In the genomic region with DNA sequence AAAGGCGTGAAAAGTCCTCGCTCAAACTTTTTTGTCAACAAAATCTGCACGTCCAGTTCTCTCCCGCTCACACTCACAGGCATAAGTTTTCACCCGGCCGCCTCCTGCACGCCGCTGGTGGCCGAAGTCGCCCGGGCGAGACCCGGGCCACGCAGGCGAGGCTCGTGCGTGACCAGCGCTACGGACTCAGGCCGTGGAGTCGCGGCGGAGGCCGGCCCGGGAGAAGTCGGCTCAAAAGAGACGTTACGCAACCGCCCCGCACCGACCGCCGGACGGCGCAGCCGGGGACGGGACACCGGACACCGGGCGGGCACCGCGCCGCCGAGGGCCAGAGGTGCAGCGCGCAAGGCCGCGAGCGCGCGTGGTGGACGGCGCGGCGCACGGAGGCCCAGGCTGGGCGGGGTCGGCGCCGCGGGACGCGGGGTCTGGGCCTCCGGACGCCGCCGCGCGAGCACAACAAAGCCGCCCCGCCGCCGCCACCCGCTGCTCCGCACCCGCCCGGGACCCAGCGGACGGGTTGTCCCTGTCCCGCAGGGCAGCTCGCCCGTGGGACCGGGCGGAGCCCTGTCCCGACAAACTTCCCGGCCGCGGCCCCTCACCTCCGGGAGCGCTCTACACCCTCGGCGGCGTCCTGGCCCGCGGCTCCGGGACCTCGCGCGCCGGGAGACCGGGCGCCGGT, we compare ENCODE assay signal across 8 mouse cellular contexts. TPM values are rescaled to one million over a fixed set of nuclear protein-coding genes. Genes with fewer than 3 reads are reported as not detected.
DNase-seq lines count a peak whose midpoint lies in the region; ATAC-seq and TF ChIP-seq lines count a peak whose summit lies in the region.

No protein-coding gene starts in this region.

- peaks cover 21% of the 10 kb centered on the region for H3K4me1 ChIP-seq in embryonic facial prominence, embryonic 14.5 days (ENCODE audit: control insufficient read depth, insufficient read depth, low read length)
- H3K4me1 ChIP-seq in heart, embryonic 12.5 days (replicated peaks), result peaks cover 50% of the 10 kb centered on the region
- H3K4me1 ChIP-seq in kidney, embryonic 15.5 days, result peaks cover 47% of the 10 kb centered on the region
- peaks cover 23% of the 10 kb centered on the region for H3K4me1 ChIP-seq in lung, embryonic 15.5 days
- no peaks in the 10 kb centered on the region; the same call in 1 of the 2 replicates for H3K4me1 ChIP-seq in olfactory bulb, adult 2 months (ENCODE audit: control insufficient read depth, insufficient read depth, low read length)

- peak overlapping the region; percentile 99 for H3K9ac ChIP-seq in embryonic facial prominence, embryonic 14.5 days (ENCODE audit: low read depth, low read length)
- peak overlapping the region; percentile 98 for H3K9ac ChIP-seq in heart, embryonic 12.5 days
- peak overlapping the region; percentile 90 for H3K9ac ChIP-seq in kidney, embryonic 15.5 days
- H3K9ac ChIP-seq in lung, embryonic 15.5 days, result peak overlapping the region; percentile 95

- H3K27me3 ChIP-seq in embryonic facial prominence, embryonic 14.5 days (replicated peaks; ENCODE audit: control insufficient read depth, insufficient read depth, low read length), result no peaks in the 10 kb centered on the region
- H3K27me3 ChIP-seq in heart, embryonic 12.5 days (replicated peaks), result no peaks in the 10 kb centered on the region
- H3K27me3 ChIP-seq in kidney, embryonic 15.5 days, result no peaks in the 10 kb centered on the region
- H3K27me3 ChIP-seq in lung, embryonic 15.5 days, result no peaks in the 10 kb centered on the region

- peak; percentile 66 for ATAC-seq in embryonic facial prominence, embryonic 14.5 days (ENCODE audit: low read depth)
- peak; percentile 73 for ATAC-seq in heart, embryonic 12.5 days (ENCODE audit: insufficient number of reproducible peaks, low FRiP score)
- ATAC-seq in kidney, embryonic 15.5 days (replicated peaks; ENCODE audit: low FRiP score), result peak; percentile 69
- peak; percentile 73 for ATAC-seq in lung, embryonic 15.5 days (ENCODE audit: borderline replicate concordance, extremely low read depth, low FRiP score, low TSS enrichment)

- H3K27ac ChIP-seq in embryonic facial prominence, embryonic 14.5 days (replicated peaks; ENCODE audit: low read depth, low read length), result peak overlapping the region; percentile 94
- H3K27ac ChIP-seq in heart, embryonic 12.5 days (ENCODE audit: poor library complexity, severe bottlenecking), result peak overlapping the region; percentile 98
- H3K27ac ChIP-seq in kidney, embryonic 15.5 days, result peak overlapping the region; percentile 95
- H3K27ac ChIP-seq in lung, embryonic 15.5 days, result peak overlapping the region; percentile 96
- 0 out of 2 replicates have a peak overlapping the region, but pooled peaks have one; percentile 32 for H3K27ac ChIP-seq in olfactory bulb, adult 2 months (ENCODE audit: insufficient read depth, low read depth, low read length)

- H3K4me2 ChIP-seq in embryonic facial prominence, embryonic 14.5 days (ENCODE audit: low read depth, low read length), result peak overlapping the region; percentile 74
- H3K4me2 ChIP-seq in heart, embryonic 12.5 days, result peak overlapping the region; percentile 85
- peak overlapping the region; percentile 92 for H3K4me2 ChIP-seq in kidney, embryonic 15.5 days
- peak overlapping the region; percentile 83 for H3K4me2 ChIP-seq in lung, embryonic 15.5 days

- WGBS in embryonic facial prominence, embryonic 14.5 days, result under 1% methylated on average over 35 of the region's 103 CpGs
- WGBS in heart, embryonic 12.5 days, result under 1% methylated on average over 91 of the region's 103 CpGs
- under 1% methylated on average over 88 of the region's 103 CpGs for WGBS in kidney, embryonic 15.5 days
- WGBS in lung, embryonic 15.5 days, result under 1% methylated on average over 73 of the region's 103 CpGs
- under 1% methylated on average over 103 of the region's 103 CpGs for WGBS in olfactory bulb, adult 2 months

- peak overlapping the region; percentile 97 for H3K4me3 ChIP-seq in embryonic facial prominence, embryonic 14.5 days (ENCODE audit: low read depth, low read length)
- peak overlapping the region; percentile 93 for H3K4me3 ChIP-seq in heart, embryonic 12.5 days
- peak overlapping the region; percentile 79 for H3K4me3 ChIP-seq in kidney, embryonic 15.5 days (replicated peaks)
- H3K4me3 ChIP-seq in lung, embryonic 15.5 days, result peak overlapping the region; percentile 86
- H3K4me3 ChIP-seq in olfactory bulb, adult 2 months (ENCODE audit: insufficient read depth, low read depth, low read length), result peak overlapping the region; percentile 94

- H3K9me3 ChIP-seq in embryonic facial prominence, embryonic 14.5 days (ENCODE audit: control insufficient read depth, low read length), result no peaks in the 10 kb centered on the region
- H3K9me3 ChIP-seq in heart, embryonic 12.5 days (replicated peaks), result no peaks in the 10 kb centered on the region
- H3K9me3 ChIP-seq in kidney, embryonic 15.5 days (replicated peaks), result no peaks in the 10 kb centered on the region
- no peaks in the 10 kb centered on the region for H3K9me3 ChIP-seq in lung, embryonic 15.5 days

- no peak for TF ChIP-seq CTCF in olfactory bulb, adult 2 months (IDR thresholded peaks at IDR 0.05; ENCODE audit: insufficient read depth, low read depth, low read length)

- H3K36me3 ChIP-seq in embryonic facial prominence, embryonic 14.5 days (ENCODE audit: control insufficient read depth, insufficient read depth, low read length), result no peaks in the 10 kb centered on the region
- H3K36me3 ChIP-seq in heart, embryonic 12.5 days, result no peaks in the 10 kb centered on the region
- H3K36me3 ChIP-seq in kidney, embryonic 15.5 days, result no peaks in the 10 kb centered on the region
- H3K36me3 ChIP-seq in lung, embryonic 15.5 days, result no peaks in the 10 kb centered on the region

- TF ChIP-seq POLR2A in olfactory bulb, adult 2 months (IDR thresholded peaks at IDR 0.05; ENCODE audit: insufficient read depth, low read depth, low read length), result no peak

- peak; percentile 21 for DNase-seq in CD4-positive helper T cell, adult 2 months (ENCODE audit: low read depth, low spot score)
- DNase-seq in adrenal gland, postnatal 25 days, result peak; percentile 65
- DNase-seq in embryonic facial prominence, embryonic 14.5 days (ENCODE audit: low spot score), result peak; percentile 30
- peak; percentile 48 to 70 for DNase-seq in urinary bladder, adult 18-20 months (ENCODE audit: low spot score in 2 of 2)

RNA-seq across cellular contexts. Expression of gene Gm49361, which starts 0.5 kb away (rescaled TPM):
- total RNA-seq in adrenal gland, postnatal 25 days (2021), result not detected in 2 replicates
- not detected in 2 replicates for polyA plus RNA-seq in embryonic facial prominence, embryonic 14.5 days (2014; fragmentation: Nextera tagmentation; extraction: Ambion mirVana)
- not detected in 2 replicates for polyA plus RNA-seq in heart, embryonic 12.5 days (2016; fragmentation: Nextera tagmentation; extraction: Ambion mirVana)
- not detected in 2 replicates for polyA plus RNA-seq in kidney, embryonic 15.5 days (2015; fragmentation: Nextera tagmentation; extraction: Ambion mirVana)
- polyA plus RNA-seq in lung, embryonic 15.5 days (2015; fragmentation: Nextera tagmentation; extraction: Ambion mirVana), result not detected in 2 replicates
- polyA plus RNA-seq in olfactory bulb, adult 2 months (2012; ENCODE audit: insufficient read depth, insufficient read length, low replicate concordance, missing spikeins), result not detected in 2 replicates

RNA-seq across cellular contexts. Expression of gene Lats2, which starts 12.8 kb away (rescaled TPM):
- 37.4 and 48.5 TPM in 2 replicates for total RNA-seq in adrenal gland, postnatal 25 days (2021)
- polyA plus RNA-seq in embryonic facial prominence, embryonic 14.5 days (2014; fragmentation: Nextera tagmentation; extraction: Ambion mirVana), result 22.7 and 23.9 TPM in 2 replicates
- 33.3 and 36.0 TPM in 2 replicates for polyA plus RNA-seq in heart, embryonic 12.5 days (2016; fragmentation: Nextera tagmentation; extraction: Ambion mirVana)
- polyA plus RNA-seq in kidney, embryonic 15.5 days (2015; fragmentation: Nextera tagmentation; extraction: Ambion mirVana), result 23.5 and 24.5 TPM in 2 replicates
- 23.8 and 25.6 TPM in 2 replicates for polyA plus RNA-seq in lung, embryonic 15.5 days (2015; fragmentation: Nextera tagmentation; extraction: Ambion mirVana)
- polyA plus RNA-seq in olfactory bulb, adult 2 months (2012; ENCODE audit: insufficient read depth, insufficient read length, low replicate concordance, missing spikeins), result not detected in 2 replicates

RNA-seq across cellular contexts. Expression of gene Sap18, which starts 52.5 kb away (rescaled TPM):
- 49.0 and 52.1 TPM in 2 replicates for total RNA-seq in adrenal gland, postnatal 25 days (2021)
- 19.6 and 48.6 TPM in 2 replicates for polyA plus RNA-seq in embryonic facial prominence, embryonic 14.5 days (2014; fragmentation: Nextera tagmentation; extraction: Ambion mirVana)
- 18.6 and 19.4 TPM in 2 replicates for polyA plus RNA-seq in heart, embryonic 12.5 days (2016; fragmentation: Nextera tagmentation; extraction: Ambion mirVana)
- polyA plus RNA-seq in kidney, embryonic 15.5 days (2015; fragmentation: Nextera tagmentation; extraction: Ambion mirVana), result 25.0 and 28.5 TPM in 2 replicates
- polyA plus RNA-seq in lung, embryonic 15.5 days (2015; fragmentation: Nextera tagmentation; extraction: Ambion mirVana), result 23.0 and 24.5 TPM in 2 replicates
- not detected in 2 replicates for polyA plus RNA-seq in olfactory bulb, adult 2 months (2012; ENCODE audit: insufficient read depth, insufficient read length, low replicate concordance, missing spikeins)

Comparison
In these comparisons a context has a peak if more than half of its experiments do, and no peak if none do; other contexts are left out.
1. Peak in every context shown above with its lines: DNase-seq, ATAC-seq, H3K4me3 ChIP-seq and H3K27ac ChIP-seq.
2. H3K27ac ChIP-seq: peak in every context shown above with its lines; median percentile 98 in heart, embryonic 12.5 days; 96 in lung, embryonic 15.5 days; 95 in kidney, embryonic 15.5 days; 94 in embryonic facial prominence, embryonic 14.5 days; 32 in olfactory bulb, adult 2 months.
3. RNA of gene Sap18, which starts 52.5 kb away (polyA plus RNA-seq): 25.0 to 28.5 TPM in kidney, embryonic 15.5 days, 23.0 to 24.5 TPM in lung, embryonic 15.5 days, 19.6 to 48.6 TPM in embryonic facial prominence, embryonic 14.5 days and 18.6 to 19.4 TPM in heart, embryonic 12.5 days; not detected in olfactory bulb, adult 2 months; every median in the first group is over 10 times any median in the second.